Mouse (Mus musculus): Measurements from ENCODE around the gene 9130230L23Rik. TPM values are rescaled to one million over a fixed set of nuclear protein-coding genes. Genes with fewer than 3 reads are reported as not detected.
"Not testable (repeated sequence)": the region's sequence is repeated elsewhere in the genome, so short reads cannot be mapped to it uniquely, and the experiment has no call there.

Gene 9130230L23Rik
- polyA plus RNA-seq, 1 experiment from 2014 or later, result not detected

DNA sequence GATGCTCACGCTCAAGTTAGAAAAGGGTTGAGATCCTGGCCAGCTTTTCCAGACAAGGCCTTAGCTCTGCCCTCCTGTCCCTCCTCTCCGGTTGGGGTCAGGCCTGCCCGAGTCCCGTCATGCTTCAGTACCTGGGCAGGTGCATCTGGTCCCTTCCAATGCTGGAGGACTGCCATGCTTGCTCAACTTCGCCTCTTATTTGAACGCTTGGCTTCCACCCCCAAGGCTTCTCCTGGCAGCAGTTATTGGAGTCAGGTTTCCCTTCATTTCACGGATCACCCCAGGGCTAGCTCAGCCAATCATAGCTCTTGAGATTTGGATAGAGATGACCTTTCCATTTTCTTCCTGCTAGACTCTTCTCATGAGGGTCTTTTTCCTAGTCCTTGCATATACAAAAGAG is 4.0 kb downstream of the 9130230L23Rik start:
- no peaks in the 10 kb centered on the region for H3K27me3 ChIP-seq
- H3K4me3 ChIP-seq, result no peak overlapping the region
- H3K36me3 ChIP-seq, result no peaks in the 10 kb centered on the region
- no peak overlapping the region for H3K4me2 ChIP-seq (replicated peaks)
- no peak overlapping the region for H3K9ac ChIP-seq
- no peak for ATAC-seq (ENCODE audit: low FRiP score, low read depth)
- peaks cover 15% of the 10 kb centered on the region for H3K4me1 ChIP-seq
- WGBS, result 62% methylated on average over 7 of the region's 7 CpGs
- H3K9me3 ChIP-seq, result no peaks in the 10 kb centered on the region
- peak overlapping the region; percentile 55; the same call in 1 of the 2 replicates for H3K27ac ChIP-seq

DNA sequence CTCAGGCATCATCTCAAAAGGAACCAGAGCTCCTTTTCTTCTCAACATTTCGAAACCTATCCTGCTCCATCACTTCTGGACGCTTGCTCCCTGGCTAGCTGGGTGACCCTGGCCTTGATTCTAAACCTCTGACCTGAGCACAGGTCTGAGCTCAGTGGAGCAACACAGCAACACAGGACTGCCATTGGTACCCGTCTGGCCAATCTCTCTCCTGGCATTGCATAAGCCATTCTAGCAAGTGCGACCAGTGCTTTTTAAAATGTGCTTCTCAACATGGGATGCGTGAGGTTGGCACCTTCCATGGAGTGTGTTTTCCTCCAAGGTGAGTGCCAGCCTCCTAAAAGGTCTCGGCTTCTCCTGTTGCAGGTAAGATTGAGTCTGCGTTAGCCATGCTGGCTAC is 5.0 kb downstream of the 9130230L23Rik start:
- Histone ChIP-seq H3K9ac (no peak overlapping the region), H3K36me3 (no peaks in the 10 kb centered on the region), H3K9me3 (no peaks in the 10 kb centered on the region), H3K4me1 (peaks cover 15% of the 10 kb centered on the region), H3K4me3 (no peak overlapping the region), H3K4me2 (replicated peaks) (no peak overlapping the region), H3K27ac (no peak overlapping the region), H3K27me3 (no peaks in the 10 kb centered on the region)
- no peak for ATAC-seq (ENCODE audit: low FRiP score, low read depth)
- 89% methylated on average over 7 of the region's 7 CpGs for WGBS

DNA sequence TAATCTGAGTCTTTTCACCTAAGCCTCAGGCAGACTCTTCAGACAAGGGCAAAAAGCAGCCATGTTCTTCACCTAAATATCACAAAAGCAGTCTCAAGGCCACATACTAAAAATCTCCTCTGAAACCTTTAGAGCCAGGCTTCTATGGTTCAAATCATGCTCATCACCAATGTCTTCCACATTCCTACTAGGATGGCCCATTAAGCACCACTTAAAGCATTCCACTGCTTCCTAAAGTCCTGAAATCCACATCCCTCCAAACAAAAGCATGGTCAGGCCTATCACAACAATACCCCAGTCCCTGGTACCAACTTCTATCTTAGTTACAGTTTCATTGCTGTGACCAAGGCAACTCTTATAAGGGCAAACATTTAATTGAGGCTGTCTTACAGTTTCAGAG is 6.3 kb downstream of the 9130230L23Rik start:
- no peak overlapping the region for H3K9ac ChIP-seq
- no peak for ATAC-seq (ENCODE audit: low FRiP score, low read depth)
- H3K4me1 ChIP-seq, result peaks cover 15% of the 10 kb centered on the region
- no peak overlapping the region for H3K27ac ChIP-seq
- H3K9me3 ChIP-seq, result no peaks in the 10 kb centered on the region
- no peak overlapping the region for H3K4me3 ChIP-seq
- no peak overlapping the region for H3K4me2 ChIP-seq (replicated peaks)
- no peaks in the 10 kb centered on the region for H3K27me3 ChIP-seq
- H3K36me3 ChIP-seq, result no peaks in the 10 kb centered on the region

DNA sequence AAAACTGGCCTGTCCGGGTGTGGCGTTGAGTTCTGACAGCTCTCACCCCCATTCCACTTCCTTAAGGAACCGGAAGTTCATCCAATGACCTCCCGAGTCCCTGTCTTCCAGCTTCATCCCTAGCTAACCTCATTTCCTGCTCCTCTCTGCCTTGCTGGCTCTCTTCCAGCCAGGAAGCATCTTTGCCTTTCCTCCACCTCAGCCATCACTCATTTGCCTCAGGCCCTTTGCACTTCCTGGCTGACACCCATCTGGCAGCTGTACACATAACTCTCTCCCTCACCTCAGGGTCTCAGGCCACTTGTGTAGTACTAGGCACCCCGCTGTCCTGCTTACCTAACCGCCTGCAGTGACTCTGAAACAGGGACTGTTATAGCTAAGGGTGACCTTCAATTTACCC is 9.4 kb downstream of the 9130230L23Rik start:
- H3K4me2 ChIP-seq (replicated peaks), result no peak overlapping the region
- no peaks in the 10 kb centered on the region for H3K4me1 ChIP-seq
- H3K27me3 ChIP-seq, result no peaks in the 10 kb centered on the region
- H3K9me3 ChIP-seq, result no peaks in the 10 kb centered on the region
- no peak overlapping the region for H3K4me3 ChIP-seq
- no peak overlapping the region for H3K9ac ChIP-seq
- H3K27ac ChIP-seq, result no peak overlapping the region
- 68% methylated on average over 6 of the region's 6 CpGs for WGBS
- ATAC-seq (ENCODE audit: low FRiP score, low read depth), result no peak
- no peaks in the 10 kb centered on the region for H3K36me3 ChIP-seq

DNA sequence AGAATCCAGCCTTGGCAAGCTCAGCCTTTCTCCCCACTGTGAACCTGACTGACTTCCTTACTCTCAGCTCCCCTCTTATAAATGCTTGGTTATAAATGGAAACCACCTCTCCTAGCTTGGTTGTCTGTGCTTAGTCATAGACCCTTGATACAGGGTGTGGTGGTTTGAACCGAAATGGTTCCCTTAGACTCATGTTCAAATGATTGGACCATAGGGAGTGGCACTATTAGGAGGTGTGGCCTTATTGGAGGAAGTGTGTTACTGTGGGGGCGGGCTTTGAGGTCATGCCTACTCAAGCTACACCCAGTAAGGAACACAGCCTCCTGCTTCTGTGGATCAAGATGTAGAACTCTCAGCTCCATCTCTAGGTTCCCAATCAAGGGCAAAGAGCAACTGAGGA is 12.9 kb downstream of the 9130230L23Rik start:
- no peak overlapping the region for H3K9ac ChIP-seq
- no peak for ATAC-seq (ENCODE audit: low FRiP score, low read depth)
- no peaks in the 10 kb centered on the region for H3K9me3 ChIP-seq
- H3K4me1 ChIP-seq, result no peaks in the 10 kb centered on the region
- H3K4me2 ChIP-seq (replicated peaks), result no peak overlapping the region
- H3K27me3 ChIP-seq, result no peaks in the 10 kb centered on the region
- 81% methylated on average over 2 of the region's 2 CpGs for WGBS
- no peak overlapping the region for H3K27ac ChIP-seq
- H3K4me3 ChIP-seq, result no peak overlapping the region
- H3K36me3 ChIP-seq, result no peaks in the 10 kb centered on the region

DNA sequence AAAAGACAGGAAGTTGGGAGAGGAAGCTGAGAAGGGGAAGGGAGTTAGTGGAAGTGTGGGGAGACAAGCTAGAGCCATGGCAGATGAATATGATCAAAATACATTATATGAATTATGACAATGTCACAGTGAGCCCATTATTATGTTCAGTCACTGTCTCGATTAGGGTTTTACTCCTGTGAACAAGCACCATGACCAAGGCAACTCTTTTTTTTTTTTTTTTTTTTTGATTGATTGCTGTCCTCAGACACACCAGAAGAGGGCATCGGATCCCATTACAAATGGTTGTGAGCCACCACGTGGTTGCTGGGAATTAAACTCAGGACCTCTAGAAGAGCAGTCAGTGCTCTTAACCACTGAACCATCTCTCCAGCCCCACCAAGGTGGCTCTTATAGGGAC is 17.1 kb downstream of the 9130230L23Rik start:
- WGBS, result 84% methylated on average over 3 of the region's 3 CpGs
- ATAC-seq (ENCODE audit: low FRiP score, low read depth); H3K27me3 ChIP-seq: not testable (repeated sequence)

DNA sequence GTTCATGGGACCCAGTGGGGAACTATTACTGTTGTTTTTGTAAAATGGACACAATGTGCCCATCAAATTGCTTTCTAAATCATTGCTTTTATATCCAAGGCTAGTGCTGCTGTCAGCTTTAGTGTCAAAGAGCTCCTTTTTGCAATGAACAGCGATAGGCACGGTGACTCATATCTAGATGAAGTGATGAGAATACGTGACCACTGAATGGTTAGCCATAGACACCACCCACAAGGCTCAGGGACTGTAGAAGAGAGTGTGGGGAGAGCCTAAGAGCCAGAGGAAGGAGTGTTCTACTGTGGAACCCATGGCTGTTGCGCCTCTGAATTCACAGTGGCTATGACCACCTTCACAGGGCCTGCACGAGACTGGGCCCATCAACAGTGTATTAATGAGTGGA is 17.7 kb downstream of the 9130230L23Rik start:
- Histone ChIP-seq H3K4me2 (replicated peaks) (no peak overlapping the region), H3K4me3 (no peak overlapping the region), H3K9ac (no peak overlapping the region), H3K9me3 (no peaks in the 10 kb centered on the region), H3K27ac (no peak overlapping the region), H3K4me1 (no peaks in the 10 kb centered on the region), H3K27me3 (no peaks in the 10 kb centered on the region), H3K36me3 (no peaks in the 10 kb centered on the region)
- 95% methylated on average over 5 of the region's 5 CpGs for WGBS
- no peak for ATAC-seq (ENCODE audit: low FRiP score, low read depth)

More for the DNA sequence above, 17.1 kb downstream of the 9130230L23Rik start:
- not testable (repeated sequence) for H3K4me3 ChIP-seq; H3K36me3 ChIP-seq; H3K9me3 ChIP-seq; H3K9ac ChIP-seq; H3K27ac ChIP-seq; H3K4me1 ChIP-seq; H3K4me2 ChIP-seq (replicated peaks)

DNA sequence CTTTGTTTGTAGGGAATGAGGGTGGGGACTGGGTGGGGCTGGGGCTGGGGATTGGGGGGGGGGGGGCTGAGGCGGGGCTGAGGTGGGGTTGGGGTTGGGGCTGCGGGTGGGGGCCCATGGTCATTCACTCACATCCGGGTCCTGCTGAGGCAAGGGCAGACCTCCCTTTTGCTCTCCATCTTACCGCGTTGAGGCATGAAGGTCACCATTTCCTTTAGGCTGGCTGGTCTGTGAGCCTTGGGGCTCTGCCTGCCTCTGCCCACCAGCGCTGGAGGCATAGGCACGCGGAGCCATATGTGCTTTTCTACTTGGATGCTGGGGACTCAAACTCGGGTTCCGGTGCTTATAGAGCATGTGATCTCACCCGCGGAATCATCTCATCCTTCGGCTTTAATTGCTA is 28.4 kb downstream of the 9130230L23Rik start:
- Histone ChIP-seq H3K4me3 (no peak overlapping the region), H3K9ac (no peak overlapping the region), H3K4me1 (no peaks in the 10 kb centered on the region), H3K27me3 (no peaks in the 10 kb centered on the region), H3K4me2 (replicated peaks) (no peak overlapping the region), H3K9me3 (no peaks in the 10 kb centered on the region), H3K36me3 (no peaks in the 10 kb centered on the region), H3K27ac (no peak overlapping the region)
- no peak for ATAC-seq (ENCODE audit: low FRiP score, low read depth)
- WGBS, result 86% methylated on average over 13 of the region's 13 CpGs

DNA sequence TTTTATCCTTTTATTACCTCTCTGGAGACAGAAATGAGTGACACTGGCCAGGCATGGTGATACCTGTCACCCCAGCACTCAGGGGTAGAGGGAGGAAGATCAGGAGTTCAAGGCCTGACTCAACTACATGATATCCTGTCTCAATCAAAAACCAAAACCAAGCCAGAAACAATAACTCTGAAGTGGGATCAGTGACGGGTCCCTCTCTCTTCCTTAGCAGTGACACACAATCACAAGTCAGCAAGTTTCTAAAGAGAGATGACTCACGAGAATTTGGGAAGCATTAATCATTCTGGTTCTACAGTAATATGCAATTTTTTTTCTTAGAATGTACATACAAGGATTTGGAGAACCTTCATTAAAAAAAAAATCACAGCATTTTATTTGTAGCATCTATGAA is 30.9 kb downstream of the 9130230L23Rik start:
- Histone ChIP-seq H3K27ac (no peak overlapping the region), H3K4me3 (no peak overlapping the region), H3K9ac (no peak overlapping the region), H3K4me1 (no peaks in the 10 kb centered on the region), H3K27me3 (no peaks in the 10 kb centered on the region), H3K4me2 (replicated peaks) (no peak overlapping the region), H3K9me3 (no peaks in the 10 kb centered on the region), H3K36me3 (no peaks in the 10 kb centered on the region)
- whole genome bisulfite sequencing, result 73% methylated on average over 2 of the region's 2 CpGs
- ATAC-seq (ENCODE audit: low FRiP score, low read depth), result no peak

DNA sequence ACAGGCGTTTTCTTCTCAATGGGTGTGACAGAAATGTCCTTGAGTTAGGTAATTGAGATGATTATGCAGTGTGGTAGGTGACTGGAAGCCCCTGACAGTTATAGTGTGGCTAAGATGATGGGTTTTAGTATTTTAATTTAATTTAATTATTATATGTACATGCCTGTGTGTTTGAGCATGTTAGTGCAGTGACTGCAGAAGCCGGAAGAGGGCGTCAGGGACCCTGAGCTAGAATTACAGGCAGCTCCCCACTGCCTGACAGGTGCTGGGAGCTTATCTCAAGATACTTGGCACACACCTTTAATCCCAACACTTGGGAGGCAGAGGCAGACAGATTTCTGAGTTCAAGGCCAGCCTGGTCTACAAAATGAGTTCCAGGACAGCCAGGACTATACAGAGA is 36.1 kb downstream of the 9130230L23Rik start:
- ATAC-seq (ENCODE audit: low FRiP score, low read depth), result no peak
- Histone ChIP-seq H3K27me3 (no peaks in the 10 kb centered on the region), H3K4me3 (no peak overlapping the region), H3K9ac (no peak overlapping the region), H3K27ac (no peak overlapping the region), H3K4me1 (no peaks in the 10 kb centered on the region), H3K36me3 (no peaks in the 10 kb centered on the region), H3K9me3 (no peaks in the 10 kb centered on the region), H3K4me2 (replicated peaks) (no peak overlapping the region)
- 92% methylated on average over 3 of the region's 3 CpGs for WGBS

DNA sequence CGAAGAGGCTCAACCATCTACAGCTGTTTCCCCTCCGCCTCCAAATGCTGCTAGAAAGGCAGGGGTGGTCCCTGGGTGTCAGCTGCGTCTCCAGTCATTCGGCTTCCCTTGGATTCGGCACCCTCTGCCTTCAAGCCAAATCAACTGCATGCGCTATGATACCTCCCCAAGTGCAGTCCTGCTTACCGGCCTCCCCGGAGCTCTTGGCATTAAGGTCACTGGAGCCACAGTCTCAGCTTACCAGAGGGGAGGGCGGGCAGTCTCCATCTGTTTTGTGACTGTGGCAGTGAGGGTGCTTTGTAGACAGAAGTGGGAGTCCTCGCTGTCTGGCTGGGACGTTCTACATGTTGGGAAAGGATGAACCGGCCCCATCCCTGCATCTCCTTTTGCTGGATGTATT is 37.0 kb downstream of the 9130230L23Rik start:
- no peaks in the 10 kb centered on the region for H3K27me3 ChIP-seq
- no peak for ATAC-seq (ENCODE audit: low FRiP score, low read depth)
- 60% methylated on average over 12 of the region's 12 CpGs for WGBS
- no peak overlapping the region for H3K9ac ChIP-seq
- no peak overlapping the region for H3K27ac ChIP-seq
- no peaks in the 10 kb centered on the region for H3K36me3 ChIP-seq
- H3K4me3 ChIP-seq, result no peak overlapping the region
- no peak overlapping the region for H3K4me2 ChIP-seq (replicated peaks)
- H3K9me3 ChIP-seq, result no peaks in the 10 kb centered on the region
- no peaks in the 10 kb centered on the region for H3K4me1 ChIP-seq

DNA sequence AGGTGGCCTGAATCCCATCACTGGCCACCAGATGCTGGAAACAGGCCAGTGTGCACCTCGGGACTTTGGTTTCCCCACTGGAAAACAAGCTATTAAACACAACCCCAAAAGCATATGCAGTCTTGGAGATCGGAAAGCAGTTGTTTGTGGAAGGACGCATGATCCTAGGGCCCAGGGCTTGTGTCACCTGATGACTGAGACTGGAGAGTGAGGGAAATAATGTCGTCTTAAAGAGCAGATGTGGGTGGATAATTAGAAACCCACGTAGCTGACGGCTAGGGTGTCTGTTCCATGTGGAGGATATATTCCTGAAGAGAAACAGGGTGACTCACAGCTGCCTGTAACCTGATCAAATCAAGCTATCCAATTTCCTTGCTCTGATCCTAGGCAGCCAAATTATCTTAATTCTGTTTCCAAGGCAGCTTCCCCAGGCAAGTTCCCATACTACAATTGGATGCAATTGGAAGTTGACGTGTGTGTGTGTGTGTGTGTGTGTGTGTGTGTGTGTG is 38.3 kb downstream of the 9130230L23Rik start:
- H3K27ac ChIP-seq, result no peak overlapping the region
- ATAC-seq (ENCODE audit: low FRiP score, low read depth), result peak; percentile 48; the same call in 1 of the 2 replicates

DNA sequence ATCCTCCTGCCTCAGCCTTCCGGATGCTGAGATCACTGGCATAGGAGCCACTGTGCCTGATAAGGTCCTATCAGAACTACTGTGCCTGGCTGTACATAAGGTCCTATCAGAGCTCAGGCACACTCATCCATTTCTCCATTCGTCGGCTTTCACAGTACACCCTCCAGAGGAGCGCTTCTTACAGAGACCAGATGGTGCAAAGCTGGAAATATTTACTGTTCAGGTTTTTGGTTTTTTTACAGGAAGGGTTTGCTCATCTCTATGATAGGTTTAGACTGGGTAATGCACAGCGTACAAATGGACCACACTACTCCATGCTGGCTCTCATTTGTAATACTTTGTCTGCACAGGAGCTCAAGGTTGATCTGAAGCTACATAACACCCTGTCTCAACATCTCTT is 40.8 kb downstream of the 9130230L23Rik start:
- Histone ChIP-seq H3K27me3 (no peaks in the 10 kb centered on the region), H3K4me2 (replicated peaks) (no peak overlapping the region), H3K4me3 (no peak overlapping the region), H3K4me1 (no peaks in the 10 kb centered on the region), H3K27ac (no peak overlapping the region), H3K9me3 (no peaks in the 10 kb centered on the region), H3K36me3 (no peaks in the 10 kb centered on the region), H3K9ac (no peak overlapping the region)
- 87% methylated on average over 5 of the region's 5 CpGs for WGBS
- no peak for ATAC-seq (ENCODE audit: low FRiP score, low read depth)

More for the DNA sequence above, 38.3 kb downstream of the 9130230L23Rik start:
- 20% methylated on average over 7 of the region's 7 CpGs for WGBS
- Histone ChIP-seq H3K4me1 (no peaks in the 10 kb centered on the region), H3K4me3 (no peak overlapping the region), H3K9ac (no peak overlapping the region), H3K36me3 (no peaks in the 10 kb centered on the region), H3K9me3 (no peaks in the 10 kb centered on the region), H3K4me2 (replicated peaks) (no peak overlapping the region), H3K27me3 (no peaks in the 10 kb centered on the region)
